Mouse (Mus musculus): Measurements from ENCODE around the gene Rcc2. TPM values are rescaled to one million over a fixed set of nuclear protein-coding genes. Genes with fewer than 3 reads are reported as not detected.
A peak's percentile ranks its signal among the peaks of the same experiment; 100 is the strongest.

The Rcc2 gene
- polyA plus RNA-seq, 1 experiment from 2014 or later = 29.0 TPM

DNA sequence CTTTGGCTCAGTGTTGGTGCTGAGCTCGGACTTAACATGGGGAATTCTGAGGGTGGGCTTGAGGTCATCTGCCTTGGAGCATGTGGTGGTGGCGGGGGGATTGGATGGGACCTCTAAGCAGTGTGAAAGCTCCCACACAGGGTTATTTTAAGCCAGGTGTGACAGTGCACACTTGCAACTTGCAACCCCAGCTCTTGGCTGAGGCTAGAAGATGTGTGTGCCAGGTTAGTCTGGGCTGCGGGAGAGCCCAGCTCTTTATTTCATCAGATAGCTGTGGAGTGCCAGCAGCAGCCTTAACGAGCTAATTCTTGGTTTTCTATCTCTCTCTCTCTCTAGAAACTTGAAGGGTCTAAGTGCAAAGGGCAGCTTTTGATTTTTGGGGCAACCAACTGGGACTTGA lies 7.3 kb downstream of the Rcc2 start:
- Histone ChIP-seq H3K4me1 (peaks cover 63% of the 10 kb centered on the region), H3K36me3 (peaks cover 82% of the 10 kb centered on the region), H3K9me3 (no peaks in the 10 kb centered on the region), H3K27me3 (ENCODE audit: insufficient read depth, poor library complexity, severe bottlenecking) (no peaks in the 10 kb centered on the region), H3K4me3 (no peak overlapping the region), H3K27ac (no peak overlapping the region)
- 82% methylated on average over 4 of the region's 4 CpGs for WGBS
- no peak for DNase-seq (ENCODE audit: low spot score)

- H3K27me3 ChIP-seq (ENCODE audit: insufficient read depth, poor library complexity, severe bottlenecking) = no peaks in the 10 kb centered on the region
- peaks cover 67% of the 10 kb centered on the region for H3K4me1 ChIP-seq
- H3K36me3 ChIP-seq = peaks cover 90% of the 10 kb centered on the region
- no peak overlapping the region; the same call in 1 of the 2 replicates for H3K27ac ChIP-seq
- H3K4me3 ChIP-seq = no peak overlapping the region
- no peak for DNase-seq (ENCODE audit: low spot score)
- WGBS = 88% methylated on average over 18 of the region's 18 CpGs
- no peaks in the 10 kb centered on the region for H3K9me3 ChIP-seq
These were observed 8.1 kb downstream of the Rcc2 start for GRCm38 (mm10) chr4:140708297-140708927.

GRCm38 (mm10) chr4:140709111-140709510 lies 8.8 kb downstream of the Rcc2 start:
- Histone ChIP-seq H3K36me3 (peaks cover 95% of the 10 kb centered on the region), H3K27me3 (ENCODE audit: insufficient read depth, poor library complexity, severe bottlenecking) (no peaks in the 10 kb centered on the region), H3K27ac (no peak overlapping the region; the same call in 1 of the 2 replicates), H3K4me3 (no peak overlapping the region), H3K4me1 (peaks cover 65% of the 10 kb centered on the region), H3K9me3 (no peaks in the 10 kb centered on the region)
- DNase-seq (ENCODE audit: low spot score) = no peak
- 92% methylated on average over 7 of the region's 7 CpGs for WGBS

- H3K36me3 ChIP-seq = peaks cover 98% of the 10 kb centered on the region
- no peak overlapping the region for H3K4me3 ChIP-seq
- WGBS = 86% methylated on average over 10 of the region's 10 CpGs
- no peak overlapping the region for H3K27ac ChIP-seq
- H3K27me3 ChIP-seq (ENCODE audit: insufficient read depth, poor library complexity, severe bottlenecking) = no peaks in the 10 kb centered on the region
- H3K4me1 ChIP-seq = peaks cover 65% of the 10 kb centered on the region
- DNase-seq (ENCODE audit: low spot score) = no peak
- H3K9me3 ChIP-seq = no peaks in the 10 kb centered on the region
These were observed 9.3 kb downstream of the Rcc2 start for GRCm38 (mm10) chr4:140709617-140710016.

DNA sequence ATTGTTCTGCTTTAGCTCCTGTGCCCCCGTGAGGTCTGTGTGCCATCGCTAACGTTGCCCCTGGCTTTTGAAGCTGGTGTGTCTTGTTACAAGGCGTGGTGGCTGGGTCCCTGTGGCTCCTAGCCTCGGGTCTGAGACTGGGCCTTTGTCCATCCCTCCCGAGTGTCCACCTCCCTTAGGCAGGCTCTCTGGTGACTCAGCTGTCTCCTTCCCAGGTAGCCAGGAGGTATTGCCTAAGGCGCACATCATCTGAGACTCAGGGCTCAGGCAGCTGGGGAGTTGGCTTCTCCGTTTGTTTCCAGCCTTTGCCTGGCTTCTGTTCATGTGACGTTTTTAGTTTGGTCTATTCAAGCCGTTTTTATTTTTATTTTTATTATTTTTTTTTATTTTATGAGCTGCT lies 10.4 kb downstream of the Rcc2 start:
- 85% methylated on average over 10 of the region's 10 CpGs for WGBS
- DNase-seq (ENCODE audit: low spot score) = no peak
- Histone ChIP-seq H3K27me3 (ENCODE audit: insufficient read depth, poor library complexity, severe bottlenecking) (no peaks in the 10 kb centered on the region), H3K4me3 (no peak overlapping the region), H3K4me1 (peaks cover 55% of the 10 kb centered on the region), H3K9me3 (no peaks in the 10 kb centered on the region), H3K36me3 (peaks cover 97% of the 10 kb centered on the region), H3K27ac (no peak overlapping the region)

GRCm38 (mm10) chr4:140711360-140711759 lies 11.0 kb downstream of the Rcc2 start:
- Histone ChIP-seq H3K9me3 (no peaks in the 10 kb centered on the region), H3K4me1 (peaks cover 55% of the 10 kb centered on the region), H3K36me3 (peaks cover 97% of the 10 kb centered on the region), H3K27me3 (ENCODE audit: insufficient read depth, poor library complexity, severe bottlenecking) (no peaks in the 10 kb centered on the region), H3K4me3 (no peak overlapping the region), H3K27ac (no peak overlapping the region)
- no peak for DNase-seq (ENCODE audit: low spot score)
- WGBS = 96% methylated on average over 5 of the region's 5 CpGs

GRCm38 (mm10) chr4:140713480-140714365 lies 13.4 kb downstream of the Rcc2 start:
- 47% methylated on average over 29 of the region's 29 CpGs for WGBS
- Histone ChIP-seq H3K27ac (peak overlapping the region; percentile 17; the same call in 1 of the 2 replicates), H3K4me3 (no peak overlapping the region), H3K36me3 (peaks cover 97% of the 10 kb centered on the region), H3K27me3 (ENCODE audit: insufficient read depth, poor library complexity, severe bottlenecking) (no peaks in the 10 kb centered on the region), H3K4me1 (peaks cover 35% of the 10 kb centered on the region), H3K9me3 (no peaks in the 10 kb centered on the region)
- peak; percentile 96 for DNase-seq (ENCODE audit: low spot score)

DNA sequence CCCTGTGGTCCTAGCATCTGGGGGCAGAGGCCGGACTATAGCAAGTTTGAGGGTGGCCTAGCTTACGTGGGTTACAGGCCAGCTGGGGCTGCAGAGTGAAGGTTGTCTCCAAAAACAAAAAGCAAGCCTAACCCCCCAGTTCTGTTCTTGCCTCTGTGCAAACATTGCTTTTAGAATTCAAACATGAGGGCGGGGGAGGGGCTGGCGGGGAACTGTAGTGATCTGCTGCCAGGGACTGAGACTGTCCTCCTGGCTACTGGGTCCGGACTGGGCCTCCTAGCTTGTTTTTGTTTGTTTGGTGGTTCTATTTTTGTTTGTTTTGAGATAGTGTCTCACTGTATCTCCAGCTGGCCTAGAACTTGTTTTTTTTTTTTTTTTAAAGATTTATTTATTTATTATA lies 14.2 kb downstream of the Rcc2 start:
- no peak for DNase-seq (ENCODE audit: low spot score)
- H3K4me3 ChIP-seq = no peak overlapping the region
- no peak overlapping the region for H3K27ac ChIP-seq
- peaks cover 97% of the 10 kb centered on the region for H3K36me3 ChIP-seq
- no peaks in the 10 kb centered on the region for H3K9me3 ChIP-seq
- no peaks in the 10 kb centered on the region for H3K27me3 ChIP-seq (ENCODE audit: insufficient read depth, poor library complexity, severe bottlenecking)
- peaks cover 32% of the 10 kb centered on the region for H3K4me1 ChIP-seq
- 89% methylated on average over 5 of the region's 5 CpGs for WGBS

GRCm38 (mm10) chr4:140716994-140717393 lies 16.7 kb downstream of the Rcc2 start:
- H3K4me3 ChIP-seq = no peak overlapping the region
- peaks cover 97% of the 10 kb centered on the region for H3K36me3 ChIP-seq
- no peaks in the 10 kb centered on the region for H3K9me3 ChIP-seq
- H3K4me1 ChIP-seq = peaks cover 33% of the 10 kb centered on the region
- H3K27ac ChIP-seq = no peak overlapping the region
- no peak for DNase-seq (ENCODE audit: low spot score)
- 93% methylated on average over 11 of the region's 11 CpGs for WGBS
- H3K27me3 ChIP-seq (ENCODE audit: insufficient read depth, poor library complexity, severe bottlenecking) = no peaks in the 10 kb centered on the region

GRCm38 (mm10) chr4:140718436-140718835 lies 18.1 kb downstream of the Rcc2 start:
- Histone ChIP-seq H3K36me3 (peaks cover 95% of the 10 kb centered on the region), H3K4me3 (no peak overlapping the region), H3K9me3 (no peaks in the 10 kb centered on the region), H3K27ac (no peak overlapping the region), H3K27me3 (ENCODE audit: insufficient read depth, poor library complexity, severe bottlenecking) (no peaks in the 10 kb centered on the region), H3K4me1 (peaks cover 19% of the 10 kb centered on the region)
- WGBS = 99% methylated on average over 9 of the region's 9 CpGs
- DNase-seq (ENCODE audit: low spot score) = no peak

DNA sequence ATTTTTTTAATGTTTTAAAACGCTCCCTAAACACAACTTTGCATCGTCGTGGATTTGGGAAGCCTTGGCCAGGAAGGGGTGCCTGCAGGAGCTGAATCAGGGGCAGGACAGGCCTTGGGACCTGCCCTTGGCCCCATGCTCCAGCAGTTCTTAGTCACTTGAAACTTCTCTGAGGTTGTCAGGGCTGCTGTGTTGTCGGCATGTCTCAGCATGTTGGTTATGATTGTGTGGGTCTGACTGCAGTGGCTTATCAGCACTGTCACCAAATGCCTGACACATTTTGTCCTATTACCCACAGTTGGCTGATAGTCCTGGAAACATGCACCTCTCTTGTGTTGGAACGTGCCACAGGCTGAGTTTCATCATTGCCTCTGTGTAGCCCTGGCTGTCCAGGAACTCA lies 19.8 kb downstream of the Rcc2 start:
- DNase-seq (ENCODE audit: low spot score) = no peak
- H3K4me1 ChIP-seq = peaks cover 23% of the 10 kb centered on the region
- H3K36me3 ChIP-seq = peaks cover 87% of the 10 kb centered on the region
- 82% methylated on average over 5 of the region's 5 CpGs for WGBS
- H3K27me3 ChIP-seq (ENCODE audit: insufficient read depth, poor library complexity, severe bottlenecking) = no peaks in the 10 kb centered on the region
- no peak overlapping the region for H3K4me3 ChIP-seq
- no peaks in the 10 kb centered on the region for H3K9me3 ChIP-seq
- H3K27ac ChIP-seq = no peak overlapping the region

GRCm38 (mm10) chr4:140721968-140722490 lies 21.7 kb downstream of the Rcc2 start:
- Histone ChIP-seq H3K9me3 (no peaks in the 10 kb centered on the region), H3K4me3 (no peak overlapping the region), H3K27me3 (ENCODE audit: insufficient read depth, poor library complexity, severe bottlenecking) (no peaks in the 10 kb centered on the region), H3K27ac (no peak overlapping the region), H3K36me3 (peaks cover 74% of the 10 kb centered on the region), H3K4me1 (peaks cover 23% of the 10 kb centered on the region)
- WGBS = 88% methylated on average over 20 of the region's 20 CpGs
- no peak for DNase-seq (ENCODE audit: low spot score)

DNA sequence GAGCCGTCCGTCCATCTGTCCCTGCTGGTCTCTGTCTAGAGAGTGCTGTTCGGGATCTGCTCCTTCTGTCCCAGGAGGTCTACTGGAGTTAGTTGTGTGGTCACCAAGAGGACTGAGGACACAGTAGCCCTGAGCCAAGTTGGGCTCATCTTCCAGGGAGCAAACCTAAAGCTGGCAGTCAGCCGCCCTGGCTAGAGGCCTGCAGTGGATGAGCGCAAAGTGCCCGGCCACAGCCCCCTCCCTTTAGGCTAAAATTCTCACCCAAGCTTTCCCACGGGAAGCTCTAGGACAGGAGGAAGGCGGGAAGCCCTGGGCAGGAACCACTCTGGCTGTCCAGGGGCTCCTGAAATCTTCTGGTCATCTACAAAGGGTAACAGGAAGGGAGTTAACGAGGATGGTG lies 22.4 kb downstream of the Rcc2 start:
- Histone ChIP-seq H3K36me3 (peaks cover 69% of the 10 kb centered on the region), H3K27me3 (ENCODE audit: insufficient read depth, poor library complexity, severe bottlenecking) (no peaks in the 10 kb centered on the region), H3K4me1 (peaks cover 23% of the 10 kb centered on the region), H3K4me3 (no peak overlapping the region), H3K27ac (no peak overlapping the region), H3K9me3 (no peaks in the 10 kb centered on the region)
- WGBS = 79% methylated on average over 9 of the region's 9 CpGs
- no peak for DNase-seq (ENCODE audit: low spot score)
